Mouse (Mus musculus) liver, embryonic 13.5 days (tissue): ENCODE results near the gene Acot4. TPM values are rescaled to one million over a fixed set of nuclear protein-coding genes. Genes with fewer than 3 reads are reported as not detected.
"Not testable (repeated sequence)": the region's sequence is repeated elsewhere in the genome, so short reads cannot be mapped to it uniquely, and the experiment has no call there.

ENCODE experiments used
- ATAC-seq: fragments of 200-750 bp; cut with Nextera tagmentation; 2 replicates; pipeline ENCODE4 v1.8.0; 2017; ENCODE audit warnings: low read depth, mild to moderate bottlenecking, moderate number of reproducible peaks, moderate library complexity
- DNase-seq: peaks from one replicate; pipeline ENCODE4 v3.0.0; 2022
- H3K27ac ChIP-seq: fragments of 300-500 bp; sonication (generic); 2 replicates; pipeline ENCODE4 v1.5.1; 2015; ENCODE audit warnings: moderate library complexity, mild to moderate bottlenecking, inconsistent platforms
- H3K27me3 ChIP-seq: fragments of 300-500 bp; sonication (generic); 2 replicates; pipeline ENCODE4 v1.6.1; 2015; ENCODE audit warnings: mild to moderate bottlenecking, inconsistent platforms
- H3K36me3 ChIP-seq: fragments of 300-500 bp; sonication (generic); 2 replicates; pipeline ENCODE4 v1.6.1; 2015; ENCODE audit warnings: mild to moderate bottlenecking, inconsistent platforms
- H3K4me1 ChIP-seq: fragments of 300-500 bp; sonication (generic); replicated peaks from 2 replicates; pipeline ENCODE4 v1.6.1; 2015; ENCODE audit warnings: inconsistent platforms
- H3K4me2 ChIP-seq: fragments of 300-500 bp; sonication (generic); 2 replicates; pipeline ENCODE4 v1.6.1; 2015; ENCODE audit warnings: inconsistent platforms, mild to moderate bottlenecking, moderate library complexity
- H3K4me3 ChIP-seq: fragments of 300-500 bp; sonication (generic); replicated peaks from 2 replicates; pipeline ENCODE4 v1.5.1; 2015; ENCODE audit warnings: mild to moderate bottlenecking, inconsistent platforms
- H3K9ac ChIP-seq: fragments of 300-500 bp; sonication (generic); 2 replicates; pipeline ENCODE4 v1.6.1; 2015; ENCODE audit warnings: mild to moderate bottlenecking, inconsistent platforms
- H3K9me3 ChIP-seq: fragments of 300-500 bp; sonication (generic); replicated peaks from 2 replicates; pipeline ENCODE4 v1.6.1; 2016; ENCODE audit warnings: inconsistent platforms
- WGBS: fragments of 180-500 bp; shearing (Covaris S2); methylation state at CpG from one replicate; pipeline ENCODE4 v1.1.7; 2015; ENCODE audit not compliant: insufficient replicate concordance; 5-methylcytosine and 5-hydroxymethylcytosine counted together
- polyA plus RNA-seq: library from polyadenylated mRNA; unstranded; fragments of >200 nt; fragmentation: Nextera tagmentation; extraction: Ambion mirVana; gene quantifications from 2 replicates; pipeline ENCODE4 v1.2.1, GENCODE M21; 2015

Gene Acot4
- 6.7 and 7.9 TPM in 2 replicates for polyA plus RNA-seq

DNA sequence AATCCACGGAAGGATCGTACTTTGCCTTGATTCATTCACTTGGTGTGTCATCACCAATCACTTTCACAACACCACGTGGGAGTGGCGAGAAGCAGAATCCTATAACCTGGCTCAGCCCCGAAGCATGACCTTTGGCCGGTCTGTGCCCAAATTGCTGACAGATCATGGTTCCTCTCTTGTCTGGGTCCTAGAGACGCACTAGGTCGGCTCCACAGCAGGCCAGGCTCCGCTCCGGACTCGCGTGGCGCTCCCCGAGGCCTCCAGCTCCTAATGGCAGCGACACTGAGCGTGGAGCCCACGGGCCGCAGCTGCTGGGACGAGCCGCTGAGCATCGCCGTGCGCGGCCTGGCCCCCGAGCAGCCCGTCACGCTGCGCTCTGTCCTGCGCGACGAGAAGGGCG is at the start of gene Acot4:
Acot4 (plus strand) TSS at position 139 of the 400 bp plus-strand sequence.
- not testable (repeated sequence) for H3K27ac ChIP-seq, H3K9me3 ChIP-seq, DNase-seq, H3K36me3 ChIP-seq
- WGBS = 6% methylated on average over 32 of the region's 32 CpGs
- ATAC-seq = 0 out of 2 replicates have a peak, but pooled peaks have one; percentile 38
- Histone ChIP-seq H3K4me1 (peaks cover 17% of the 10 kb centered on the region), H3K27me3 (peaks cover 16% of the 10 kb centered on the region), H3K4me2 (peak within 1 kb of the TSS; percentile 61), H3K4me3 (peak within 1 kb of the TSS; percentile 47), H3K9ac (peak within 1 kb of the TSS; percentile 43)

DNA sequence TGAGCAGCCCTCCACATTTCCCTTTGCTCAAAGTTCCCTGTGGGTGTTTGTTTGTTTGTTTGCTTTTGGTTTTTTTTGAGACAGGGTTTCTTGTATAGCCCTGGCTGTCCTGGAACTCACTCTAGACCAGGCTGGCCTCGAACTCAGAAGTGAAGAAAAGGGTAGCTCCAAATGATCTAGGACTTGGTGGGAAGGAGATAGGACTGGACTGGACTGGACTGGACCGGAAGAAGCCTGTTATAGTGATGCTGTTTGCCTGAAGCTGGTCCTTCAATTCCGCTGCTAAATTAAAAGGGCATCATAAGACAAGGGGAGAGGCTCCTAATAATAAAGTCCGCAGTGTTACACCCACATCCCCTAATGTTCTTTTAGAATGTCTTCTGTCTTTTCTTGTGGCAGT is 49.7 kb upstream of the Acot4 start:
- H3K4me2 ChIP-seq = peak overlapping the region; percentile 84
- H3K27ac ChIP-seq = no peak overlapping the region
- no peaks in the 10 kb centered on the region for H3K27me3 ChIP-seq
- H3K36me3 ChIP-seq = peaks cover 8% of the 10 kb centered on the region
- H3K9ac ChIP-seq = peak overlapping the region; percentile 77
- WGBS = 66% methylated on average over 4 of the region's 4 CpGs
- ATAC-seq (peak; percentile 19; the same call in 1 of the 2 replicates), DNase-seq (no peak)
- no peaks in the 10 kb centered on the region for H3K9me3 ChIP-seq
- H3K4me3 ChIP-seq = peak overlapping the region; percentile 69
- peaks cover 19% of the 10 kb centered on the region for H3K4me1 ChIP-seq

DNA sequence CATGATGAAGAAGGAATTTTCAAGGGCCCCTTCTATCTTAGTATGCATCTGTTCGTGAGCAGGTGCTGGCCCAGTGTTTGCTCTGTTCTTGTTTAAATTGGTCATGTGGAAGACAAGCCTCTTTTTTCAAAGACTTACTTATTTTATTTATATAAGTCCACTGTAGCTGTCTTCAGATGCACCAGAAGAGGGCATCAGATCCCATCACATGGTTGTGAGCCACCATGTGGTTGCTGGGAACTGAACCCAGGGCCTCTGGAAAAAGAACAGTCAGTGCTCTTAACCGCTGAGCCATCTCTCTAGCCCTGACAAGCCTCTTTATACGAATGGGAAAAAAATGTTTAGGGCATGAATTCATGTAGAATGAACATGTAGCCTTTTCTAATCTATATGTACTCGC is 48.8 kb upstream of the Acot4 start:
- H3K9ac ChIP-seq = no peak overlapping the region
- H3K4me3 ChIP-seq = no peak overlapping the region
- H3K27me3 ChIP-seq = no peaks in the 10 kb centered on the region
- peaks cover 19% of the 10 kb centered on the region for H3K4me1 ChIP-seq
- no peaks in the 10 kb centered on the region for H3K9me3 ChIP-seq
- 77% methylated on average over 4 of the region's 4 CpGs for WGBS
- ATAC-seq = no peak
- peaks cover 11% of the 10 kb centered on the region for H3K36me3 ChIP-seq
- no peak for DNase-seq
- H3K4me2 ChIP-seq = no peak overlapping the region
- no peak overlapping the region for H3K27ac ChIP-seq

DNA sequence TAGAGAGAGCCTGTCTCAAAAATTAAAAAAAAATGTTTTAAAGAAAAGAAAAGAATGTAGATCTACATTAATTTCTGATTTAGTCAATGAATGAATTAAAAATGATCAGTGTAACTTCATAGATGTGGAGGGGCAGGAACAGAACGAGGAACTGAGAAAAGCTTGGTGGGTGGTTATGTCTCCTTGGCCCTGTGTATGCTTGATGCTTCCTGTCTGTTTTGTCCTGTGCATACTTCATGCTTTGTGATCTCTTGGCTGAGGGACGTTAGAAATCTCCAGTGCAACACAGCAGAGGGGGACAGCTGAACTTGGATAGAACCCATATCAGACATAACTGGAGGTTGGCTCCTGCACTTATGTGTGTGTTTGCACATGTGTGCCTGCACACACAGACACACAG is 41.0 kb upstream of the Acot4 start:
- 40% methylated on average over 2 of the region's 2 CpGs for WGBS
- no peak for ATAC-seq

DNA sequence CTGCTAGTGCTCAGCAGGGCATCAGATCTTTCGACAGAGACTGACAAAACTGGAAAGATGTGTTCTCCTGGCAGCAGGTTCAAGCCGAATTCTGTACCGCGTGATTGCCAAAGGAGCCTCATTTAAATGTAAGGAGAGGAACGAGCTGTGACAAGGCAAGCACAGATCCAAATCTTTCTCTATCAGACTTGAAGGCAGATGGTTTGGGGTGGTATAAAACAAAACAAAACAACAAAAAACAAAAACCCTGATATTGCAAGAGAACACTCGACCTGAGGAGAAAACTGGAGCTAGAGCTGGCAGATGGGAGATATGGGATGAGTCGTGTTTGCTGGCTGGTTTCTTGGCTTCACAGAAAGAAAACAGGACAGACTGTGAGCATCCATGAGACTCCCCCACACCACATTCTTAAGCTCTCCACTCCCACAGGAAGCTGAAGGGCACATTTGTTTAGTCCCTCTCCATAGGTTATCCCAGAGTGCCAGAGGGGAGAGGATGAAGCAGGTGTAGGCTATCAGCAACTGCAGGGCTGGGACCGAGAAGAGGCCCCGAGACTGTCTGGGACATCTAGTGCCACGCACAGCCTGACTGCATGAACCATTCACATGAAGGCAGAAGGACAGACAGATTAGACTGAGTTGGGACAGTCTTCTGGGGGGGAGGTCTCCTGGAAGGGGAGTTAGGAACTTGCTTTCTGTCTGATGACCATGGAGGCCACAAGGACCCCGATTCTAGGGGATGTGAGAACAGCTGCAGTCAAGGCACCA is 39.7 kb upstream of the Acot4 start:
- WGBS = 53% methylated on average over 11 of the region's 11 CpGs
- Histone ChIP-seq H3K27me3 (no peaks in the 10 kb centered on the region), H3K4me3 (no peak overlapping the region), H3K27ac (peak overlapping the region; percentile 1; the same call in 1 of the 2 replicates), H3K9me3 (no peaks in the 10 kb centered on the region), H3K36me3 (peaks cover 4% of the 10 kb centered on the region; the same call in 1 of the 2 replicates), H3K4me2 (no peak overlapping the region), H3K4me1 (peaks cover 5% of the 10 kb centered on the region; the same call in 1 of the 2 replicates), H3K9ac (no peak overlapping the region)
- ATAC-seq (peak; percentile 16), DNase-seq (no peak)

More for the DNA sequence above, 41.0 kb upstream of the Acot4 start:
- peaks cover 5% of the 10 kb centered on the region; the same call in 1 of the 2 replicates for H3K4me1 ChIP-seq
- no peaks in the 10 kb centered on the region for H3K9me3 ChIP-seq
- H3K9ac ChIP-seq = no peak overlapping the region
- no peak overlapping the region for H3K27ac ChIP-seq
- H3K4me3 ChIP-seq = no peak overlapping the region
- no peak overlapping the region for H3K4me2 ChIP-seq
- H3K27me3 ChIP-seq = no peaks in the 10 kb centered on the region
- DNase-seq = no peak
- H3K36me3 ChIP-seq = peaks cover 9% of the 10 kb centered on the region; the same call in 1 of the 2 replicates

DNA sequence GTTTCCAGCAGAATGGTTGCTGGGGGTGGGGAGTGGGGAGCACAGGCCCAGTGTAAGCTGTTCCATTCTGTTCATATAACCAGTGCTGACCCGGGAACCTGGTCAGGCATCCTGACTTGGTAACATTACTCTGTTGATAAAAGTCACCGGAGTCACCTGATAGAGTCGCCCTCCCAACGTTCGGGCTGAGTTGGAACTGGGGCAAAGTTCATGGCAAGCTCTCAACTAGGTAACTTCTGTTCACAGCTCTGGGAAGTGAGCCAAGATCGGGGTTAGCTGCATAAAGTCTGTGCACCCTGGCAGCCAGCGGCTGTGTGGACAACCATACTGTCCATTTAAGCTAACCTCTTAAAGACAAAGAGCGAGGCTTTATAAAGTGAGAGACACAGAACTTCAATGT is 38.9 kb upstream of the Acot4 start:
- H3K27me3 ChIP-seq, H3K4me2 ChIP-seq, H3K4me1 ChIP-seq, H3K36me3 ChIP-seq, DNase-seq, H3K27ac ChIP-seq, H3K9ac ChIP-seq, H3K4me3 ChIP-seq, H3K9me3 ChIP-seq: not testable (repeated sequence)
- ATAC-seq = peak; percentile 84
- WGBS = 55% methylated on average over 8 of the region's 8 CpGs

DNA sequence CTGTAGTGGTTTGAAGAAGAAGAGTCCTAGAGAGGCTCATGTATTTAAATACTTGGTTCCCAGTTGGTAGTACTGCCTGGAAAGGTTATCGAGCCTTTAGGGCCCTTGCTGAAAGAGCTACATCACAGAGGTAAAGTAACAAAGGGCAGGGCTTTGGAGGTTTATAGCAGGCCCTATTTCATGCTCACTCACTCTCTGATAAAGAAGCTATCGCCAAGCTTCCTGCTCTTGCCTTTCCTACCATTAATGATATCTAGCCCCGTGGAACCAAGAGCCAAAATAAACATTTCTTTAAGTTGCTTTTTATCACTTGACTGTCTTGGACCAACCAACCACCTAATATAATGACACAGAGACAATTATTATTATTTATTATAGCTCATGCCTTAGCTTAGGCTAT is 37.8 kb upstream of the Acot4 start:
- H3K27ac ChIP-seq = no peak overlapping the region
- no peak overlapping the region for H3K4me3 ChIP-seq
- WGBS = 55% methylated on average over 3 of the region's 3 CpGs
- no peak overlapping the region for H3K9ac ChIP-seq
- no peaks in the 10 kb centered on the region for H3K9me3 ChIP-seq
- no peaks in the 10 kb centered on the region for H3K27me3 ChIP-seq
- DNase-seq (no peak), ATAC-seq (no peak)
- H3K4me2 ChIP-seq = no peak overlapping the region
- H3K4me1 ChIP-seq = peaks cover 5% of the 10 kb centered on the region; the same call in 1 of the 2 replicates
- H3K36me3 ChIP-seq = no peaks in the 10 kb centered on the region

DNA sequence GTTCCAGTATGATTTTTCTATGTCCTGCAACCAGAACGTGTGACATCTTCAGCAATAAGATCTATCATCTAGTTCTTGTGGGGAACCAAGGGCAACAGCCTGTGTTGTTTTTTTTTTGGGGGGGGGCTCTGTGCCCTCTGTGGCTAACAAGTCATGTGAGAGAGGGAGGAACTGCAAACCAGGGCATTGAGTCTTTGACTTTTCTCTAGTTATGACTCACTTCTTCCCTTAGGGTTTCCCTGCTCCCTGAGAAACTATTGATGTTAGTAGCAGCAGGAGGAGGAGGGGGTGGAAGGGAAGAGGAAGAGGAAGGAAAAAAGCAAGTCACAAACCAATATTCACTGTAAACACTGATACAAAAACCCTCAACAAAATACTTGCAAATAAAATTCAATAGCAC is 34.3 kb upstream of the Acot4 start:
- Histone ChIP-seq H3K9ac (no peak overlapping the region), H3K27ac (no peak overlapping the region), H3K27me3 (peaks cover 7% of the 10 kb centered on the region), H3K4me1 (peaks cover under 1% of the 10 kb centered on the region; the same call in 1 of the 2 replicates), H3K36me3 (no peaks in the 10 kb centered on the region), H3K9me3 (no peaks in the 10 kb centered on the region), H3K4me2 (no peak overlapping the region), H3K4me3 (no peak overlapping the region)
- DNase-seq (no peak), ATAC-seq (no peak)
- 45% methylated on average over 1 of the region's 1 CpGs for WGBS

DNA sequence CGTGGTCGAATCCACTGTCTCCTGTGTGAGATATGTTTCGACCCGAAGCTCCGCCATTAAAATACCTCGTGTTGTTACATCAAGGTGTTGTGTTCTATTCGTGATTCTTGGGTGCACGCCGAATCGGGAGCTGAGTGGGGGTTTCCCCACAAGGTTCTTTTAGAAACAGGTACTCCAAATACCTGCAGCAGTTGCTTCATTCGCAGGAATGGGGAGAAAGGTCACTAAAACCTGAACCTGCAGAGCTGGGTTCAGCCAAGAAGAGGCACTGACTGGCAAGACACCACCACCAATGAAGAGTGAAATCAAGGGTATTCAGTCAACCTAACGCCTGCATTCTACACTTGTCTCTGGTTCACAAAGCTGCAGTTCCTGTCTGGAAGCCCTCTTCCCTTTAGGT is 29.9 kb upstream of the Acot4 start:
- Histone ChIP-seq H3K4me1 (0 out of 2 replicates have a peak, but pooled peaks cover 4% of the 10 kb centered on the region), H3K9ac (no peak overlapping the region), H3K36me3 (no peaks in the 10 kb centered on the region), H3K27ac (no peak overlapping the region), H3K4me3 (no peak overlapping the region), H3K9me3 (no peaks in the 10 kb centered on the region), H3K4me2 (no peak overlapping the region), H3K27me3 (peaks cover 35% of the 10 kb centered on the region)
- 77% methylated on average over 12 of the region's 12 CpGs for WGBS
- DNase-seq (no peak), ATAC-seq (no peak)

DNA sequence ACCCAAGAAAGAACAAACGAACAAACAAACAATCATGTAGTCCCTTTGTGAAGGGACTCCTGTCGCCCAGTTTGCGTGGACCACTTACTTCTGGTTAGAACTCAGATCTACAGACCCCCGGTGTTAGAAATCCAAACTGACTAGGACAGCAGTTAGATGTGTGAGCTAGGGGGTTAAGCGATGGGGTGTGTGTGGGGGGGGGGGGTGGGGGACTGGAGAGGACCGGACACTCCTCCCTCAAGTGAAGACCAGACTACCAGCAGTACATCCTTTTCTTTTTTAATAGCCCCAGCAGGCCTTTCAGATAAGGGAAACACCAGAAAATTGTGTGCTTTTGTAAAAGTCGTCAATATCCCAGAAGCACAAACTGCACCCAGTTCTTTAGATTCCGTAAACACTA is 29.4 kb upstream of the Acot4 start:
- H3K9me3 ChIP-seq = no peaks in the 10 kb centered on the region
- no peak overlapping the region for H3K9ac ChIP-seq
- DNase-seq (no peak), ATAC-seq (no peak)
- 52% methylated on average over 8 of the region's 8 CpGs for whole genome bisulfite sequencing
- peaks cover 35% of the 10 kb centered on the region for H3K27me3 ChIP-seq
- H3K4me2 ChIP-seq = peak overlapping the region; percentile 53
- 0 out of 2 replicates have a peak, but pooled peaks cover 4% of the 10 kb centered on the region for H3K4me1 ChIP-seq
- H3K4me3 ChIP-seq = no peak overlapping the region
- no peaks in the 10 kb centered on the region for H3K36me3 ChIP-seq
- H3K27ac ChIP-seq = no peak overlapping the region

DNA sequence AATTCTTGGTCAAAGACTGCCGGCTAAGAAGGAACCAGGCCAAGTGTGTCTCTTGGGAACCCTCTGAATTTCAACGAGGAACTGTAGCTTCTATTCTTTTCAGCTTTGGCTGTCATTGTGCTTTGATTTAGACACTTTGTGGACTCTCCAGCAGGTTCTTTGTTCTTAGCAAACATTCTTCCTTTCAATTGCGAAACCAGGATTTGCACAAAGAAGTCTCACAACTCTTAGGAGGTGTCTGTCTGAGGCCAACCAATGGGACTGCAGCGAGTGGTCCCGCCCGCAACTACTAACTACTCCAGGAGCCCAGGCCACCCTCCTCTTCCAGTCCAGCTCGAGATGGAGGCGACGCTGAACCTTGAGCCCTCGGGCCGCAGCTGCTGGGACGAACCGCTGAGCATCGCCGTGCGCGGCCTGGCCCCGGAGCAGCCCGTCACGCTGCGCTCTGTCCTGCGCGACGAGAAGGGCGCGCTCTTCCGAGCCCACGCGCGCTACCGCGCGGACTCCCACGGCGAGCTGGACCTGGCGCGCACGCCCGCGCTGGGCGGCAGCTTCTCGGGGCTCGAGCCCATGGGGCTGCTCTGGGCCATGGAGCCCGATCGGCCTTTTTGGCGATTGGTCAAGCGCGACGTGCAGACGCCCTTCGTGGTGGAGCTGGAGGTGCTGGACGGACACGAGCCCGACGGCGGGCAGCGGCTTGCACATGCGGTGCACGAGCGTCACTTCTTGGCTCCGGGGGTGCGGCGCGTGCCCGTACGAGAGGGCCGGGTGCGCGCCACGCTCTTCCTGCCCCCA is 28.8 kb upstream of the Acot4 start, which contains the start of gene Acot1:
Acot1 (plus strand) TSS at position 320 of the 795 bp plus-strand sequence.
- not testable (repeated sequence) for DNase-seq, H3K36me3 ChIP-seq, H3K4me1 ChIP-seq, H3K9me3 ChIP-seq
- H3K4me2 ChIP-seq = peak within 1 kb of the TSS; percentile 53
- WGBS = 3% methylated on average over 52 of the region's 70 CpGs
- H3K27me3 ChIP-seq = peaks cover 35% of the 10 kb centered on the region
- ATAC-seq = peak; percentile 70
- H3K27ac ChIP-seq = peak within 1 kb of the TSS; percentile 11; the same call in 1 of the 2 replicates
- H3K4me3 ChIP-seq = peak within 1 kb of the TSS; percentile 47
- H3K9ac ChIP-seq = peak within 1 kb of the TSS; percentile 45; the same call in 1 of the 2 replicates
